Mouse (Mus musculus): ENCODE results near the gene Cd164l2.

Gene Cd164l2

GRCm38 (mm10) chr4:133211751-133212561 is at the start of gene Cd164l2, which contains the start of gene Gpr3:
Cd164l2 (plus strand) TSS chr4:133212131.
Gpr3 (minus strand) TSS chr4:133212536.
- no peak for DNase-seq (ENCODE audit: low spot score in 2 of 2)

GRCm38 (mm10) chr4:133162196-133162595 is 49.7 kb upstream of the Cd164l2 start:
- DNase-seq (ENCODE audit: low spot score in 2 of 2), result no peak

GRCm38 (mm10) chr4:133166773-133167172 is 45.2 kb upstream of the Cd164l2 start:
- DNase-seq (ENCODE audit: low spot score in 2 of 2), result no peak

GRCm38 (mm10) chr4:133169237-133170055 is 42.5 kb upstream of the Cd164l2 start:
- no peak for DNase-seq (ENCODE audit: low spot score in 2 of 2)

GRCm38 (mm10) chr4:133170056-133170524 is 41.8 kb upstream of the Cd164l2 start:
- DNase-seq (ENCODE audit: low spot score in 2 of 2), result no peak

- peak in 1 of 2 experiments; percentile 30 for DNase-seq (ENCODE audit: low spot score in 2 of 2)
Observed at GRCm38 (mm10) chr4:133170616-133171015, 41.3 kb upstream of the Cd164l2 start.

GRCm38 (mm10) chr4:133172451-133172850 is 39.5 kb upstream of the Cd164l2 start:
- DNase-seq (ENCODE audit: low spot score in 2 of 2), result no peak

- no peak for DNase-seq (ENCODE audit: low spot score in 2 of 2)
Observed at GRCm38 (mm10) chr4:133174361-133174760, 37.6 kb upstream of the Cd164l2 start.

- no peak for DNase-seq (ENCODE audit: low spot score in 2 of 2)
Observed at GRCm38 (mm10) chr4:133175274-133175673, 36.7 kb upstream of the Cd164l2 start.

- peak in 1 of 2 experiments; percentile 37 for DNase-seq (ENCODE audit: low spot score in 2 of 2)
Observed at GRCm38 (mm10) chr4:133175998-133176760, 35.8 kb upstream of the Cd164l2 start.

- no peak for DNase-seq (ENCODE audit: low spot score in 2 of 2)
Observed at GRCm38 (mm10) chr4:133176761-133177403, 35.0 kb upstream of the Cd164l2 start.

GRCm38 (mm10) chr4:133178305-133178704 is 33.6 kb upstream of the Cd164l2 start:
- DNase-seq (ENCODE audit: low spot score in 2 of 2), result no peak

GRCm38 (mm10) chr4:133179258-133179657 is 32.7 kb upstream of the Cd164l2 start:
- DNase-seq (ENCODE audit: low spot score in 2 of 2), result no peak

- DNase-seq (ENCODE audit: low spot score in 2 of 2), result no peak
Observed at GRCm38 (mm10) chr4:133182439-133183033, 29.4 kb upstream of the Cd164l2 start.

GRCm38 (mm10) chr4:133184031-133184897 is 27.7 kb upstream of the Cd164l2 start:
- DNase-seq (ENCODE audit: low spot score in 2 of 2), result no peak

GRCm38 (mm10) chr4:133184898-133185665 is 26.8 kb upstream of the Cd164l2 start:
- DNase-seq (ENCODE audit: low spot score in 2 of 2), result peak; percentile 17 to 38

- DNase-seq (ENCODE audit: low spot score in 2 of 2), result no peak
Observed at GRCm38 (mm10) chr4:133185893-133186292, 26.0 kb upstream of the Cd164l2 start.

GRCm38 (mm10) chr4:133186856-133187255 is 25.1 kb upstream of the Cd164l2 start:
- DNase-seq (ENCODE audit: low spot score in 2 of 2), result no peak

- DNase-seq (ENCODE audit: low spot score in 2 of 2), result no peak
Observed at GRCm38 (mm10) chr4:133189396-133189795, 22.5 kb upstream of the Cd164l2 start.
